Mouse (Mus musculus) limb, embryonic 15.5 days (tissue): ENCODE results near the gene Lyar. TPM values are rescaled to one million over a fixed set of nuclear protein-coding genes. Genes with fewer than 3 reads are reported as not detected.

Experiments used
- ATAC-seq: fragments of 200-750 bp; cut with Nextera tagmentation; 2 replicates; pipeline ENCODE4 v1.8.0; 2017; ENCODE audit warnings: low read depth, moderate TSS enrichment; ENCODE audit not compliant: insufficient number of reproducible peaks, low FRiP score, low TSS enrichment
- H3K27ac ChIP-seq: fragments of 300-500 bp; sonication (generic); 2 replicates; pipeline ENCODE4 v1.5.1; 2015; ENCODE audit warnings: moderate library complexity, mild to moderate bottlenecking, inconsistent platforms
- H3K27me3 ChIP-seq: fragments of 300-500 bp; sonication (generic); 2 replicates; pipeline ENCODE4 v1.6.1; 2015; ENCODE audit warnings: inconsistent platforms
- H3K36me3 ChIP-seq: fragments of 300-500 bp; sonication (generic); 2 replicates; pipeline ENCODE4 v1.6.1; 2015; ENCODE audit warnings: inconsistent platforms
- H3K4me1 ChIP-seq: fragments of 300-500 bp; sonication (generic); 2 replicates; pipeline ENCODE4 v1.6.1; 2015; ENCODE audit warnings: inconsistent platforms
- H3K4me2 ChIP-seq: fragments of 300-500 bp; sonication (generic); 2 replicates; pipeline ENCODE4 v1.6.1; 2015; ENCODE audit warnings: mild to moderate bottlenecking, inconsistent platforms
- H3K4me3 ChIP-seq: fragments of 300-500 bp; sonication (generic); 2 replicates; pipeline ENCODE4 v1.5.1; 2015; ENCODE audit warnings: mild to moderate bottlenecking, inconsistent platforms
- H3K9ac ChIP-seq: fragments of 300-500 bp; sonication (generic); 2 replicates; pipeline ENCODE4 v1.6.1; 2015; ENCODE audit warnings: inconsistent platforms
- H3K9me3 ChIP-seq: fragments of 300-500 bp; sonication (generic); 2 replicates; pipeline ENCODE4 v1.6.1; 2016; ENCODE audit warnings: inconsistent platforms
- WGBS: fragments of 180-500 bp; shearing (Covaris S2); methylation state at CpG from one replicate; pipeline ENCODE4 v1.1.7; 2015; 5-methylcytosine and 5-hydroxymethylcytosine counted together
- polyA plus RNA-seq: library from polyadenylated mRNA; unstranded; fragments of >200 nt; fragmentation: Nextera tagmentation; extraction: Ambion mirVana; gene quantifications from 2 replicates; pipeline ENCODE4 v1.2.1, GENCODE M21; 2015

Lyar gene
- polyA plus RNA-seq, 1 experiment from 2014 or later = 78.0 TPM

- H3K9ac ChIP-seq = no peak overlapping the region
- H3K27ac ChIP-seq = no peak overlapping the region
- no peak overlapping the region for H3K4me2 ChIP-seq
- peaks cover 10% of the 10 kb centered on the region for H3K36me3 ChIP-seq
- H3K9me3 ChIP-seq = no peaks in the 10 kb centered on the region
- H3K4me1 ChIP-seq = peaks cover 6% of the 10 kb centered on the region
- H3K27me3 ChIP-seq = no peaks in the 10 kb centered on the region
- ATAC-seq = no peak
- WGBS = 72% methylated on average over 8 of the region's 8 CpGs
- no peak overlapping the region for H3K4me3 ChIP-seq
Measured at GRCm38 (mm10) chr5:38258034-38258772, 37.9 kb downstream of the Lyar start.

- Histone ChIP-seq H3K4me2 (no peak overlapping the region), H3K9ac (no peak overlapping the region), H3K27ac (no peak overlapping the region), H3K36me3 (peaks cover 16% of the 10 kb centered on the region), H3K4me1 (peaks cover 6% of the 10 kb centered on the region), H3K27me3 (no peaks in the 10 kb centered on the region), H3K4me3 (no peak overlapping the region), H3K9me3 (no peaks in the 10 kb centered on the region)
- WGBS = 93% methylated on average over 5 of the region's 5 CpGs
- ATAC-seq = no peak
Measured at GRCm38 (mm10) chr5:38258773-38259146, 38.5 kb downstream of the Lyar start.

- H3K27ac ChIP-seq = peak overlapping the region; percentile 92
- H3K4me3 ChIP-seq = peak overlapping the region; percentile 62
- H3K9me3 ChIP-seq = no peaks in the 10 kb centered on the region
- peaks cover 6% of the 10 kb centered on the region for H3K4me1 ChIP-seq
- 41% methylated on average over 9 of the region's 9 CpGs for WGBS
- no peaks in the 10 kb centered on the region for H3K27me3 ChIP-seq
- H3K9ac ChIP-seq = peak overlapping the region; percentile 57
- H3K4me2 ChIP-seq = peak overlapping the region; percentile 70
- ATAC-seq = no peak
- H3K36me3 ChIP-seq = peaks cover 24% of the 10 kb centered on the region
Measured at GRCm38 (mm10) chr5:38259455-38260106, 39.3 kb downstream of the Lyar start.

GRCm38 (mm10) chr5:38260107-38260682 is 39.9 kb downstream of the Lyar start, which contains the start of gene Tmem128:
TSS of gene Tmem128 (plus strand) at chr5:38260185.
- no peaks in the 10 kb centered on the region for H3K9me3 ChIP-seq
- peak within 1 kb of the TSS; percentile 70 for H3K4me2 ChIP-seq
- H3K27me3 ChIP-seq = no peaks in the 10 kb centered on the region
- peaks cover 6% of the 10 kb centered on the region for H3K4me1 ChIP-seq
- no peak for ATAC-seq
- H3K9ac ChIP-seq = peak within 1 kb of the TSS; percentile 57
- peak within 1 kb of the TSS; percentile 62 for H3K4me3 ChIP-seq
- under 1% methylated on average over 40 of the region's 40 CpGs for WGBS
- H3K36me3 ChIP-seq = peaks cover 30% of the 10 kb centered on the region
- H3K27ac ChIP-seq = peak within 1 kb of the TSS; percentile 92

GRCm38 (mm10) chr5:38270942-38271341 is 50.7 kb downstream of the Lyar start:
- Histone ChIP-seq H3K4me3 (no peak overlapping the region), H3K9ac (no peak overlapping the region), H3K36me3 (peaks cover 40% of the 10 kb centered on the region), H3K4me2 (no peak overlapping the region), H3K4me1 (no peaks in the 10 kb centered on the region), H3K9me3 (no peaks in the 10 kb centered on the region), H3K27ac (no peak overlapping the region), H3K27me3 (peaks cover 23% of the 10 kb centered on the region)
- WGBS = 88% methylated on average over 3 of the region's 3 CpGs
- ATAC-seq = no peak

- Histone ChIP-seq H3K36me3 (peaks cover 20% of the 10 kb centered on the region), H3K27ac (no peak overlapping the region), H3K9ac (no peak overlapping the region), H3K4me3 (no peak overlapping the region), H3K9me3 (no peaks in the 10 kb centered on the region), H3K4me1 (peaks cover 19% of the 10 kb centered on the region), H3K27me3 (peaks cover 50% of the 10 kb centered on the region), H3K4me2 (no peak overlapping the region)
- WGBS = 78% methylated on average over 4 of the region's 4 CpGs
- ATAC-seq = no peak
Measured at GRCm38 (mm10) chr5:38273831-38274230, 53.6 kb downstream of the Lyar start.

GRCm38 (mm10) chr5:38275771-38276170 is 55.5 kb downstream of the Lyar start, which contains the start of gene Otop1:
TSS of gene Otop1 (plus strand) at chr5:38275972.
- Histone ChIP-seq H3K27me3 (peaks cover 60% of the 10 kb centered on the region), H3K36me3 (peaks cover 7% of the 10 kb centered on the region), H3K9ac (no peak within 1 kb of the TSS), H3K4me1 (peaks cover 19% of the 10 kb centered on the region), H3K27ac (no peak within 1 kb of the TSS), H3K4me3 (peak within 1 kb of the TSS; percentile 36), H3K9me3 (no peaks in the 10 kb centered on the region), H3K4me2 (peak within 1 kb of the TSS; percentile 56; the same call in 1 of the 2 replicates)
- 10% methylated on average over 4 of the region's 4 CpGs for WGBS
- ATAC-seq = no peak

GRCm38 (mm10) chr5:38276451-38276850 is 56.2 kb downstream of the Lyar start:
- Histone ChIP-seq H3K36me3 (peaks cover under 1% of the 10 kb centered on the region; the same call in 1 of the 2 replicates), H3K9ac (no peak overlapping the region), H3K4me1 (peaks cover 19% of the 10 kb centered on the region), H3K27me3 (peaks cover 60% of the 10 kb centered on the region), H3K4me3 (peak overlapping the region; percentile 36; the same call in 1 of the 2 replicates), H3K9me3 (no peaks in the 10 kb centered on the region), H3K4me2 (peak overlapping the region; percentile 12; the same call in 1 of the 2 replicates), H3K27ac (no peak overlapping the region)
- no peak for ATAC-seq
- WGBS = 2% methylated on average over 19 of the region's 19 CpGs

GRCm38 (mm10) chr5:38277098-38277866 is 57.0 kb downstream of the Lyar start:
- no peak for ATAC-seq
- 3% methylated on average over 59 of the region's 65 CpGs for WGBS

GRCm38 (mm10) chr5:38277936-38278600 is 57.8 kb downstream of the Lyar start:
- WGBS = 22% methylated on average over 12 of the region's 12 CpGs
- Histone ChIP-seq H3K9me3 (no peaks in the 10 kb centered on the region), H3K9ac (no peak overlapping the region), H3K4me3 (peak overlapping the region; percentile 36; the same call in 1 of the 2 replicates), H3K4me2 (peak overlapping the region; percentile 56), H3K36me3 (no peaks in the 10 kb centered on the region), H3K27ac (no peak overlapping the region), H3K4me1 (peaks cover 19% of the 10 kb centered on the region), H3K27me3 (peaks cover 60% of the 10 kb centered on the region)
- no peak for ATAC-seq

More at GRCm38 (mm10) chr5:38277098-38277866, 57.0 kb downstream of the Lyar start:
- Histone ChIP-seq H3K36me3 (no peaks in the 10 kb centered on the region), H3K4me3 (peak overlapping the region; percentile 36), H3K4me2 (peak overlapping the region; percentile 56), H3K27ac (no peak overlapping the region), H3K27me3 (peaks cover 60% of the 10 kb centered on the region), H3K4me1 (peaks cover 19% of the 10 kb centered on the region), H3K9me3 (no peaks in the 10 kb centered on the region), H3K9ac (no peak overlapping the region)

- Histone ChIP-seq H3K27ac (no peak overlapping the region), H3K4me3 (no peak overlapping the region), H3K4me1 (peaks cover 19% of the 10 kb centered on the region), H3K27me3 (peaks cover 46% of the 10 kb centered on the region), H3K4me2 (no peak overlapping the region), H3K36me3 (no peaks in the 10 kb centered on the region), H3K9ac (no peak overlapping the region), H3K9me3 (no peaks in the 10 kb centered on the region)
- 19% methylated on average over 1 of the region's 1 CpGs for WGBS
- no peak for ATAC-seq
Measured at GRCm38 (mm10) chr5:38280075-38280474, 59.8 kb downstream of the Lyar start.
